Mouse (Mus musculus) gastrocnemius, postnatal 4 days (tissue): ENCODE measurements around the gene Ddx39b. TPM values are rescaled to one million over a fixed set of nuclear protein-coding genes. Genes with fewer than 3 reads are reported as not detected.

Experiments used
- microRNA-seq: library from miRNA; unstranded; fragments of <30 nt; microRNA quantifications from one replicate; pipeline ENCODE4 v1.2.0, GENCODE M21; 2021
- total RNA-seq, 2 experiments: library from RNA; stranded (reverse); gene quantifications; 2 replicates each; pipeline ENCODE4 v1.2.3; 2021

Gene Ddx39b
- total RNA-seq, 2 experiments from 2014 or later, result 219 to 233 TPM

Small RNA genes lying within 50 kb of the gene (microRNA-seq; reads per million reads assigned to microRNA genes)
- not detected for gene Mir6973a
- gene Mir6974, result not detected
- 0.63 reads per million for gene Mir6975
- gene Mir8094, result not detected

Other genes starting within 250 kb of the Ddx39b start
- gene Vars, start 240.8 kb upstream of the Ddx39b start, total RNA-seq, result 10 to 100 TPM; 50.8 to 58.3 TPM
- gene Vwa7, start 225.2 kb upstream of the Ddx39b start, total RNA-seq, result 1 to 10 TPM in 1 of 2 experiments, under 1 TPM in 1; 0.96 to 1.2 TPM
- 1 to 10 TPM; 5.4 to 6.3 TPM for gene Sapcd1, start 213.7 kb upstream of the Ddx39b start, total RNA-seq
- gene Msh5, start 195.0 kb upstream of the Ddx39b start, total RNA-seq, result 1 to 10 TPM; 4.5 to 5.4 TPM
- gene Clic1, start 191.8 kb upstream of the Ddx39b start, total RNA-seq, result 10 to 100 TPM; 87.2 to 89.7 TPM
- 100 to 1,000 TPM; 108 to 109 TPM for gene Ddah2, start 182.7 kb upstream of the Ddx39b start, total RNA-seq
- under 1 TPM in 1 of 2 experiments, not detected in 1; 0.39 TPM for gene Ly6g6c, start 176.4 kb upstream of the Ddx39b start, total RNA-seq
- under 1 TPM; 0.29 to 0.42 TPM for gene Mpig6b, start 175.6 kb upstream of the Ddx39b start, total RNA-seq
- gene Ly6g6e, start 164.8 kb upstream of the Ddx39b start, total RNA-seq, result not detected
- gene Ly6g6d, start 163.7 kb upstream of the Ddx39b start, total RNA-seq, result 1 to 10 TPM in 1 of 2 experiments, under 1 TPM in 1; 0.91 to 1.2 TPM
- gene Ly6g6f, start 156.1 kb upstream of the Ddx39b start, total RNA-seq, result under 1 TPM in 1 of 2 experiments, not detected in 1; 0.31 TPM
- 10 to 100 TPM; 67.2 to 69.3 TPM for gene Abhd16a, start 152.5 kb upstream of the Ddx39b start, total RNA-seq
- gene Ly6g5c, start 133.5 kb upstream of the Ddx39b start, total RNA-seq, result not detected
- 1 to 10 TPM in 1 of 2 experiments, under 1 TPM in 1; 0.44 to 1.2 TPM for gene Ly6g5b, start 126.3 kb upstream of the Ddx39b start, total RNA-seq
- gene Gpank1, start 120.3 kb upstream of the Ddx39b start, total RNA-seq, result 1 to 10 TPM; 5.6 to 7.4 TPM
- gene Csnk2b, start 119.7 kb upstream of the Ddx39b start, total RNA-seq, result 100 to 1,000 TPM; 174 to 185 TPM
- 10 to 100 TPM; 20.0 to 21.0 TPM for gene D17H6S53E, start 115.4 kb upstream of the Ddx39b start, total RNA-seq
- gene Apom, start 109.7 kb upstream of the Ddx39b start, total RNA-seq, result 1 to 10 TPM in 1 of 2 experiments, not detected in 1; 1.2 TPM
- gene Bag6, start 106.6 kb upstream of the Ddx39b start, total RNA-seq, result 100 to 1,000 TPM; 265 to 276 TPM
- 100 to 1,000 TPM; 183 to 193 TPM for gene Prrc2a, start 76.8 kb upstream of the Ddx39b start, total RNA-seq
- gene Aif1, start 65.7 kb upstream of the Ddx39b start, total RNA-seq, result 1 to 10 TPM; 6.0 to 6.3 TPM
- gene Lst1, start 53.3 kb upstream of the Ddx39b start, total RNA-seq, result 10 to 100 TPM in 1 of 2 experiments, 1 to 10 TPM in 1; 7.7 to 11.1 TPM
- under 1 TPM; 0.74 to 0.78 TPM for gene Ltb, start 47.3 kb upstream of the Ddx39b start, total RNA-seq
- 1 to 10 TPM; 1.1 to 1.7 TPM for gene Tnf, start 39.7 kb upstream of the Ddx39b start, total RNA-seq
- under 1 TPM; 0.31 to 0.32 TPM for gene Lta, start 36.4 kb upstream of the Ddx39b start, total RNA-seq
- under 1 TPM in 1 of 2 experiments, not detected in 1; 0.52 TPM for gene Gm16181, start 20.9 kb upstream of the Ddx39b start, total RNA-seq
- 1 to 10 TPM; 2.7 to 3.2 TPM for gene Atp6v1g2, start 8.1 kb upstream of the Ddx39b start, total RNA-seq
- 10 to 100 TPM; 13.9 to 15.8 TPM for gene Nfkbil1, start 6.0 kb upstream of the Ddx39b start, total RNA-seq
- 10 to 100 TPM; 44.5 to 55.8 TPM for gene H2-D1, start 21.0 kb downstream of the Ddx39b start, total RNA-seq
- under 1 TPM; 0.52 to 0.67 TPM for gene H2-Q1, start 78.7 kb downstream of the Ddx39b start, total RNA-seq
- under 1 TPM; 0.59 to 0.93 TPM for gene H2-Q2, start 100.5 kb downstream of the Ddx39b start, total RNA-seq
- gene H2-Q4, start 137.9 kb downstream of the Ddx39b start, total RNA-seq, result 1 to 10 TPM; 5.2 to 6.2 TPM
- under 1 TPM; 0.34 to 0.41 TPM for gene H2-Q6, start 183.1 kb downstream of the Ddx39b start, total RNA-seq
- gene H2-Q7, start 197.4 kb downstream of the Ddx39b start, total RNA-seq, result 1 to 10 TPM in 1 of 2 experiments, under 1 TPM in 1; 0.71 to 1.0 TPM
- gene H2-Q10, start 228.3 kb downstream of the Ddx39b start, total RNA-seq, result 1 to 10 TPM in 1 of 2 experiments, under 1 TPM in 1; 0.32 to 1.6 TPM